Mouse (Mus musculus): ENCODE measurements around the gene Mapk14.
"Not testable (repeated sequence)": the region's sequence is repeated elsewhere in the genome, so short reads cannot be mapped to it uniquely, and the experiment has no call there.

Mapk14 gene

GRCm38 (mm10) chr17:28743145-28743866 lies 52.2 kb downstream of the Mapk14 start:
- DNase-seq (ENCODE audit: low spot score): no peak

- DNase-seq (ENCODE audit: low spot score): peak; percentile 30
These were observed 52.8 kb downstream of the Mapk14 start for GRCm38 (mm10) chr17:28743916-28744315.

GRCm38 (mm10) chr17:28745773-28746172 lies 54.6 kb downstream of the Mapk14 start:
- no peak for DNase-seq (ENCODE audit: low spot score)

- DNase-seq (ENCODE audit: low spot score): no peak
These were observed 56.9 kb downstream of the Mapk14 start for GRCm38 (mm10) chr17:28748001-28748400.

- no peak for DNase-seq (ENCODE audit: low spot score)
These were observed 59.5 kb downstream of the Mapk14 start for GRCm38 (mm10) chr17:28750580-28750979.

- DNase-seq (ENCODE audit: low spot score): no peak
These were observed 65.3 kb downstream of the Mapk14 start for GRCm38 (mm10) chr17:28756447-28756846.

- no peak for DNase-seq (ENCODE audit: low spot score)
These were observed 66.3 kb downstream of the Mapk14 start for GRCm38 (mm10) chr17:28757470-28757869.

- no peak for DNase-seq (ENCODE audit: low spot score)
These were observed 69.7 kb downstream of the Mapk14 start for GRCm38 (mm10) chr17:28760736-28761312.

GRCm38 (mm10) chr17:28761871-28762270 lies 70.7 kb downstream of the Mapk14 start:
- peak; percentile 60 for DNase-seq (ENCODE audit: low spot score)

GRCm38 (mm10) chr17:28766203-28766602 lies 75.1 kb downstream of the Mapk14 start:
- DNase-seq (ENCODE audit: low spot score): no peak

- no peak for DNase-seq (ENCODE audit: low spot score)
These were observed 75.8 kb downstream of the Mapk14 start for GRCm38 (mm10) chr17:28766781-28767515.

GRCm38 (mm10) chr17:28769121-28769874 lies 78.2 kb downstream of the Mapk14 start, which contains the start of gene Mapk13:
Gene Mapk13 (plus strand): TSS chr17:28769297.
- no peak for DNase-seq (ENCODE audit: low spot score)

GRCm38 (mm10) chr17:28769875-28770421 lies 78.8 kb downstream of the Mapk14 start:
- DNase-seq (ENCODE audit: low spot score): no peak

- no peak for DNase-seq (ENCODE audit: low spot score)
These were observed 80.2 kb downstream of the Mapk14 start for GRCm38 (mm10) chr17:28771289-28771688.

GRCm38 (mm10) chr17:28774303-28774702 lies 83.2 kb downstream of the Mapk14 start:
- DNase-seq (ENCODE audit: low spot score): not testable (repeated sequence)

- no peak for DNase-seq (ENCODE audit: low spot score)
These were observed 84.0 kb downstream of the Mapk14 start for GRCm38 (mm10) chr17:28775161-28775560.

- DNase-seq (ENCODE audit: low spot score): no peak
These were observed 85.7 kb downstream of the Mapk14 start for GRCm38 (mm10) chr17:28776817-28777216.

- DNase-seq (ENCODE audit: low spot score): no peak
These were observed 86.3 kb downstream of the Mapk14 start for GRCm38 (mm10) chr17:28777231-28778005.

- no peak for DNase-seq (ENCODE audit: low spot score)
These were observed 88.6 kb downstream of the Mapk14 start for GRCm38 (mm10) chr17:28779735-28780134.

- no peak for DNase-seq (ENCODE audit: low spot score)
These were observed 89.7 kb downstream of the Mapk14 start for GRCm38 (mm10) chr17:28780836-28781235.
